Mouse (Mus musculus) CH12.LX (cell line): ENCODE data around the gene 4921524J17Rik.

Experiments
- CTCF ChIP-seq, 2 experiments: IDR thresholded peaks in 1 of 2; conservative IDR thresholded peaks in 1 of 2; 2 replicates each; pipeline ENCODE4 v1.5.1; 2011 to 2012; ENCODE audit warnings: low read depth in 2 of 2, low read length in 2 of 2, improper control_type of control experiment in 1 of 2, inconsistent platforms in 1 of 2, mild to moderate bottlenecking in 1 of 2, moderate library complexity in 1 of 2
- E2F4 ChIP-seq: IDR thresholded peaks from 2 replicates; pipeline ENCODE4 v1.6.1; 2011; ENCODE audit warnings: low read depth, low read length, improper control_type of control experiment; ENCODE audit not compliant: insufficient replicate concordance
- EP300 ChIP-seq: IDR thresholded peaks from 2 replicates; pipeline ENCODE4 v1.6.1; 2011; ENCODE audit warnings: low read length, improper control_type of control experiment
- HCFC1 ChIP-seq: IDR thresholded peaks from 2 replicates; pipeline ENCODE4 v1.6.1; 2012; ENCODE audit warnings: low read depth, mild to moderate bottlenecking, inconsistent platforms, low read length, improper control_type of control experiment
- IRF4 ChIP-seq: IDR thresholded peaks from 2 replicates; pipeline ENCODE4 v1.6.1; 2014; ENCODE audit warnings: low read depth, mild to moderate bottlenecking, inconsistent platforms, low read length, improper control_type of control experiment
- JUN ChIP-seq: IDR thresholded peaks from 2 replicates; pipeline ENCODE4 v1.6.1; 2011; ENCODE audit warnings: low read depth, mild to moderate bottlenecking, low read length, improper control_type of control experiment, moderate library complexity; ENCODE audit not compliant: insufficient read depth
- MYC ChIP-seq: IDR thresholded peaks from 2 replicates; pipeline ENCODE4 v1.6.1; 2011; ENCODE audit warnings: low read depth, mild to moderate bottlenecking, improper control_type of control experiment, low read length
- NELFE ChIP-seq: IDR thresholded peaks from 2 replicates; pipeline ENCODE4 v1.6.1; 2011; ENCODE audit warnings: low read depth, low read length, improper control_type of control experiment
- POLR2A ChIP-seq: IDR thresholded peaks from 2 replicates; pipeline ENCODE4 v1.6.1; 2011; ENCODE audit warnings: low read depth, mild to moderate bottlenecking, improper control_type of control experiment, low read length
- POLR2AphosphoS2 ChIP-seq: IDR thresholded peaks from 2 replicates; pipeline ENCODE4 v1.6.1; 2011; ENCODE audit warnings: low read depth, low read length, improper control_type of control experiment
- USF1 ChIP-seq: IDR thresholded peaks from 2 replicates; pipeline ENCODE4 v1.6.1; 2014; ENCODE audit warnings: low read depth, mild to moderate bottlenecking, inconsistent platforms, low read length, improper control_type of control experiment
- ZC3H11A ChIP-seq: IDR thresholded peaks from 2 replicates; pipeline ENCODE4 v1.6.1; 2012; ENCODE audit warnings: low read depth, mild to moderate bottlenecking, inconsistent platforms, low read length, improper control_type of control experiment
- ZKSCAN1 ChIP-seq: IDR thresholded peaks from 2 replicates; pipeline ENCODE4 v1.6.1; 2012; ENCODE audit warnings: low read depth, inconsistent platforms, low read length, improper control_type of control experiment, borderline replicate concordance

GRCm38 (mm10) chr8:85482427-85482826 is 49.8 kb upstream of the 4921524J17Rik start:
- TF ChIP-seq POLR2A (no peak), ZKSCAN1 (no peak), ZC3H11A (no peak), JUN (no peak), NELFE (no peak), CTCF (conservative IDR thresholded peaks at IDR 0.05 in 1 of 2, IDR thresholded peaks at IDR 0.05 in 1 of 2; ENCODE audit: low read depth in 2 of 2, low read length in 2 of 2) (no peak), EP300 (no peak), E2F4 (no peak), MYC (no peak), USF1 (no peak), POLR2AphosphoS2 (no peak), HCFC1 (no peak), IRF4 (no peak)
